Mouse (Mus musculus): ENCODE measurements at regions not wholly inside any gene's neighbourhood (a gene's known extent, or its start where the extent isn't known, plus 50 kb on each side); places are given as distances from the start of the nearest gene placed in this dataset.

- ATAC-seq (ENCODE audit: low FRiP score) = no peak
- 81% methylated on average over 2 of the region's 2 CpGs for WGBS
- no peak for DNase-seq (ENCODE audit: low spot score)
- no peaks in the 10 kb centered on the region for H3K36me3 ChIP-seq (ENCODE audit: control insufficient read depth, insufficient read depth, low read length)
- H3K9me3 ChIP-seq (ENCODE audit: control insufficient read depth, low read length) = no peaks in the 10 kb centered on the region
- no peaks in the 10 kb centered on the region for H3K27me3 ChIP-seq (ENCODE audit: control insufficient read depth, insufficient read depth, low read length)
- no peak overlapping the region for H3K4me2 ChIP-seq (replicated peaks; ENCODE audit: low read depth, low read length)
- H3K4me3 ChIP-seq (ENCODE audit: low read depth, low read length) = no peak overlapping the region
- no peak overlapping the region for H3K27ac ChIP-seq (ENCODE audit: low read depth, low read length)
- H3K9ac ChIP-seq (ENCODE audit: low read depth, low read length) = no peak overlapping the region
- no peaks in the 10 kb centered on the region for H3K4me1 ChIP-seq (replicated peaks; ENCODE audit: control insufficient read depth, insufficient read depth, low read length)
Measured at GRCm38 (mm10) chr1:50685361-50685760, 215.1 kb upstream of the Tmeff2 start.

DNA sequence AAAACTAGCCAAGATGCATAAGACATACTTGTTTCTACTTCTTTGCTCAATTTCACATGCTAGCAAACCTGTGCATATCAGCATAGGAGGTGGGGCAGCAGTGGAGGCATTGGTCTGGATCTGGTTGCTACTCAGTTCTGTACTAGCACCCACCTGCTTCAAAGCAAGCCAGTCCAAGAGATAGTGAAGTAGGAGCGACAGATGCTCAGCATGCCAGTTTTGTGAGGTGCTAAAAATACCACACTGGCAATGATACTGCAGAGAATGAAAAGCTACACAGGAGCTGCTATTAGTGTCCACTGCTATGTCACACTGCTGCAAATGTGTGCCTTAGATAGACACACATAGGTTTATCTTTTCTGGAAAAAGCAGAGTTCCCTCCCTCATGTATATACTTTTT lies 203.5 kb upstream of the Tmeff2 start:
- no peak overlapping the region for H3K9ac ChIP-seq (ENCODE audit: low read depth, low read length)
- DNase-seq (ENCODE audit: low spot score) (no peak), ATAC-seq (ENCODE audit: low FRiP score) (no peak)
- no peaks in the 10 kb centered on the region for H3K4me1 ChIP-seq (replicated peaks; ENCODE audit: control insufficient read depth, insufficient read depth, low read length)
- no peak overlapping the region for H3K4me3 ChIP-seq (ENCODE audit: low read depth, low read length)
- WGBS = 85% methylated on average over 1 of the region's 1 CpGs
- H3K27me3 ChIP-seq (ENCODE audit: control insufficient read depth, insufficient read depth, low read length) = no peaks in the 10 kb centered on the region
- H3K36me3 ChIP-seq (ENCODE audit: control insufficient read depth, insufficient read depth, low read length) = no peaks in the 10 kb centered on the region
- H3K27ac ChIP-seq (ENCODE audit: low read depth, low read length) = no peak overlapping the region
- H3K9me3 ChIP-seq (ENCODE audit: control insufficient read depth, low read length) = no peaks in the 10 kb centered on the region
- H3K4me2 ChIP-seq (replicated peaks; ENCODE audit: low read depth, low read length) = no peak overlapping the region

GRCm38 (mm10) chr1:50697333-50698216 lies 202.9 kb upstream of the Tmeff2 start:
- H3K4me3 ChIP-seq (ENCODE audit: low read depth, low read length) = no peak overlapping the region
- no peaks in the 10 kb centered on the region for H3K27me3 ChIP-seq (ENCODE audit: control insufficient read depth, insufficient read depth, low read length)
- H3K9ac ChIP-seq (ENCODE audit: low read depth, low read length) = no peak overlapping the region
- H3K36me3 ChIP-seq (ENCODE audit: control insufficient read depth, insufficient read depth, low read length) = no peaks in the 10 kb centered on the region
- H3K4me2 ChIP-seq (replicated peaks; ENCODE audit: low read depth, low read length) = no peak overlapping the region
- no peak overlapping the region for H3K27ac ChIP-seq (ENCODE audit: low read depth, low read length)
- ATAC-seq (ENCODE audit: low FRiP score) (no peak), DNase-seq (ENCODE audit: low spot score) (no peak)
- H3K9me3 ChIP-seq (ENCODE audit: control insufficient read depth, low read length) = no peaks in the 10 kb centered on the region
- 80% methylated on average over 7 of the region's 7 CpGs for WGBS
- H3K4me1 ChIP-seq (replicated peaks; ENCODE audit: control insufficient read depth, insufficient read depth, low read length) = no peaks in the 10 kb centered on the region

- no peaks in the 10 kb centered on the region for H3K9me3 ChIP-seq (ENCODE audit: control insufficient read depth, low read length)
- no peak overlapping the region for H3K9ac ChIP-seq (ENCODE audit: low read depth, low read length)
- no peak overlapping the region for H3K4me3 ChIP-seq (ENCODE audit: low read depth, low read length)
- H3K27me3 ChIP-seq (ENCODE audit: control insufficient read depth, insufficient read depth, low read length) = no peaks in the 10 kb centered on the region
- H3K4me1 ChIP-seq (replicated peaks; ENCODE audit: control insufficient read depth, insufficient read depth, low read length) = no peaks in the 10 kb centered on the region
- 87% methylated on average over 2 of the region's 2 CpGs for WGBS
- no peak for ATAC-seq (ENCODE audit: low FRiP score)
- no peak for DNase-seq (ENCODE audit: low spot score)
- no peak overlapping the region for H3K27ac ChIP-seq (ENCODE audit: low read depth, low read length)
- H3K36me3 ChIP-seq (ENCODE audit: control insufficient read depth, insufficient read depth, low read length) = no peaks in the 10 kb centered on the region
- H3K4me2 ChIP-seq (replicated peaks; ENCODE audit: low read depth, low read length) = no peak overlapping the region
Measured at GRCm38 (mm10) chr1:50704639-50705038, 195.8 kb upstream of the Tmeff2 start.

- Histone ChIP-seq H3K36me3 (ENCODE audit: control insufficient read depth, insufficient read depth, low read length) (no peaks in the 10 kb centered on the region), H3K4me3 (ENCODE audit: low read depth, low read length) (no peak overlapping the region), H3K9ac (ENCODE audit: low read depth, low read length) (no peak overlapping the region), H3K27ac (ENCODE audit: low read depth, low read length) (no peak overlapping the region), H3K4me2 (replicated peaks; ENCODE audit: low read depth, low read length) (no peak overlapping the region), H3K27me3 (ENCODE audit: control insufficient read depth, insufficient read depth, low read length) (no peaks in the 10 kb centered on the region), H3K9me3 (ENCODE audit: control insufficient read depth, low read length) (no peaks in the 10 kb centered on the region), H3K4me1 (replicated peaks; ENCODE audit: control insufficient read depth, insufficient read depth, low read length) (no peaks in the 10 kb centered on the region)
- ATAC-seq (ENCODE audit: low FRiP score) = no peak; the same call in 1 of the 2 replicates
- 82% methylated on average over 5 of the region's 5 CpGs for WGBS
- no peak for DNase-seq (ENCODE audit: low spot score)
Measured at GRCm38 (mm10) chr1:50745049-50745448, 155.4 kb upstream of the Tmeff2 start.

DNA sequence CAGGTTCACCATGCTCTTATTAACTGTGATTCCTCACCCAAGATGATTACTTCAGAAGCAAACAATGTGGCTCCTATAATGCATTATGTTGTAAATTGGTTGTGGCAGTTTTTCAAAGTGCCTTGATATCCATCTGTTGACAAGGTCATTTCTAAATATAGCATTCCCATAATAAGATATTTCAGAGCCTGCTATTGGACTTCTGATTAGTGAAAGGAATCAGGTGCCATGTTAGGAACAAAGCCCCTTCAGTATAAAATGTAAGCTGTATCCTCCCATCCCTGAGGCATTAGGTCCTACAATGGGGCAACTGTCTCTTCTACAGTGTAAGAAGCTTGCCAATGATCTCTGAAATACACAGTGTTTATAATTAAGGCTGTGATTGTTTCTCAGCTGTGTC lies 130.2 kb upstream of the Tmeff2 start:
- H3K27ac ChIP-seq (ENCODE audit: low read depth, low read length) = no peak overlapping the region
- no peak overlapping the region for H3K4me2 ChIP-seq (replicated peaks; ENCODE audit: low read depth, low read length)
- H3K4me1 ChIP-seq (replicated peaks; ENCODE audit: control insufficient read depth, insufficient read depth, low read length) = no peaks in the 10 kb centered on the region
- ATAC-seq (ENCODE audit: low FRiP score) (no peak), DNase-seq (ENCODE audit: low spot score) (no peak)
- H3K36me3 ChIP-seq (ENCODE audit: control insufficient read depth, insufficient read depth, low read length) = no peaks in the 10 kb centered on the region
- no peak overlapping the region for H3K4me3 ChIP-seq (ENCODE audit: low read depth, low read length)
- H3K9ac ChIP-seq (ENCODE audit: low read depth, low read length) = no peak overlapping the region
- H3K27me3 ChIP-seq (ENCODE audit: control insufficient read depth, insufficient read depth, low read length) = no peaks in the 10 kb centered on the region
- H3K9me3 ChIP-seq (ENCODE audit: control insufficient read depth, low read length) = no peaks in the 10 kb centered on the region

- no peaks in the 10 kb centered on the region for H3K36me3 ChIP-seq (ENCODE audit: control insufficient read depth, insufficient read depth, low read length)
- WGBS = 55% methylated on average over 3 of the region's 3 CpGs
- no peaks in the 10 kb centered on the region for H3K9me3 ChIP-seq (ENCODE audit: control insufficient read depth, low read length)
- no peak overlapping the region for H3K4me3 ChIP-seq (ENCODE audit: low read depth, low read length)
- no peaks in the 10 kb centered on the region for H3K4me1 ChIP-seq (replicated peaks; ENCODE audit: control insufficient read depth, insufficient read depth, low read length)
- H3K4me2 ChIP-seq (replicated peaks; ENCODE audit: low read depth, low read length) = no peak overlapping the region
- no peak for ATAC-seq (ENCODE audit: low FRiP score)
- no peak overlapping the region for H3K9ac ChIP-seq (ENCODE audit: low read depth, low read length)
- no peak for DNase-seq (ENCODE audit: low spot score)
- no peak overlapping the region for H3K27ac ChIP-seq (ENCODE audit: low read depth, low read length)
- no peaks in the 10 kb centered on the region for H3K27me3 ChIP-seq (ENCODE audit: control insufficient read depth, insufficient read depth, low read length)
Measured at GRCm38 (mm10) chr1:50795264-50795663, 105.2 kb upstream of the Tmeff2 start.

- DNase-seq (ENCODE audit: low spot score) (no peak), ATAC-seq (ENCODE audit: low FRiP score) (no peak)
- WGBS = 54% methylated on average over 3 of the region's 3 CpGs
Measured at GRCm38 (mm10) chr1:50798166-50798565, 102.3 kb upstream of the Tmeff2 start.

DNA sequence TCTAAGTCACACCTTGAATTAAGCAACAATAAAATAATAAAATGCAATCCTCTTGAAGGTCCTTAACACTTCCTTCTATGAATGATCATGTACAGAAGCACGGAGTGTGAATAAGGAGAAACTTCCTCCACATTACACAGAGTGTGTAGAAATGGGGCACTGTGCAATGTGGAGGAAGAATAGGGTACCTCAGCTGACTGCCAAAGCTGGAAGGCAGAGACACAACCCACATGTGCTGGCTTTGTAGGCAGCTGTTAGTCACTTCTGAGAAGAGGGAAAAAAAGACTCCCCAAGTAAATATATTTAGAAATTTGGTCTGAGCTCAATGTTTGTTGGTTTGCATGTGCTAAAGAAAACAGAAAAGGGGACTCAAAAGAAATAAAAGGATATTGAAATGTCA lies 94.1 kb upstream of the Tmeff2 start:
- no peak overlapping the region for H3K4me3 ChIP-seq (ENCODE audit: low read depth, low read length)
- WGBS = 86% methylated on average over 1 of the region's 1 CpGs

More at GRCm38 (mm10) chr1:50798166-50798565, 102.3 kb upstream of the Tmeff2 start:
- Histone ChIP-seq H3K36me3 (ENCODE audit: control insufficient read depth, insufficient read depth, low read length) (no peaks in the 10 kb centered on the region), H3K27me3 (ENCODE audit: control insufficient read depth, insufficient read depth, low read length) (no peaks in the 10 kb centered on the region), H3K9ac (ENCODE audit: low read depth, low read length) (no peak overlapping the region), H3K4me2 (replicated peaks; ENCODE audit: low read depth, low read length) (no peak overlapping the region), H3K27ac (ENCODE audit: low read depth, low read length) (no peak overlapping the region), H3K4me1 (replicated peaks; ENCODE audit: control insufficient read depth, insufficient read depth, low read length) (no peaks in the 10 kb centered on the region), H3K9me3 (ENCODE audit: control insufficient read depth, low read length) (no peaks in the 10 kb centered on the region), H3K4me3 (ENCODE audit: low read depth, low read length) (no peak overlapping the region)

More for the DNA sequence above, 94.1 kb upstream of the Tmeff2 start:
- Histone ChIP-seq H3K4me2 (replicated peaks; ENCODE audit: low read depth, low read length) (no peak overlapping the region), H3K36me3 (ENCODE audit: control insufficient read depth, insufficient read depth, low read length) (no peaks in the 10 kb centered on the region), H3K9ac (ENCODE audit: low read depth, low read length) (no peak overlapping the region), H3K27me3 (ENCODE audit: control insufficient read depth, insufficient read depth, low read length) (no peaks in the 10 kb centered on the region), H3K9me3 (ENCODE audit: control insufficient read depth, low read length) (no peaks in the 10 kb centered on the region), H3K4me1 (replicated peaks; ENCODE audit: control insufficient read depth, insufficient read depth, low read length) (no peaks in the 10 kb centered on the region), H3K27ac (ENCODE audit: low read depth, low read length) (no peak overlapping the region)
- no peak for ATAC-seq (ENCODE audit: low FRiP score)
- DNase-seq (ENCODE audit: low spot score) = no peak

Data from hindbrain, embryonic 11.5 days (tissue).